Mouse (Mus musculus) adrenal gland (tissue): ENCODE data around the gene Tead2.
"Not testable (repeated sequence)": the region's sequence is repeated elsewhere in the genome, so short reads cannot be mapped to it uniquely, and the experiment has no call there.

ENCODE experiments used
- intact Hi-C: fragments of 180-260 bp; cut with DNase I; formaldehyde crosslinking; loops from one replicate; pipeline ENCODE4 v1.15.1; 2025
- microRNA-seq, 2 experiments: library from miRNA; unstranded; fragments of <30 nt; microRNA quantifications; one replicate each; pipeline ENCODE4; 2019

Tead2 gene

GRCm38 (mm10) chr7:45253806-45254205 lies 38.3 kb downstream of the Tead2 start:
- intact Hi-C loops: no loop called here

- intact Hi-C loops: not testable (repeated sequence)
Observed at GRCm38 (mm10) chr7:45255822-45256221, 40.3 kb downstream of the Tead2 start.

GRCm38 (mm10) chr7:45257063-45257840 lies 41.7 kb downstream of the Tead2 start:
- intact Hi-C loops: no loop called here

GRCm38 (mm10) chr7:45259281-45259680 lies 43.7 kb downstream of the Tead2 start:
- intact Hi-C loops: no loop called here

GRCm38 (mm10) chr7:45262266-45262665 lies 46.7 kb downstream of the Tead2 start:
- intact Hi-C loops: no loop called here

GRCm38 (mm10) chr7:45263006-45263607 lies 47.6 kb downstream of the Tead2 start:
- intact Hi-C loops: no loop called here

- intact Hi-C loops: no loop called here
Observed at GRCm38 (mm10) chr7:45264348-45264747, 48.8 kb downstream of the Tead2 start.

GRCm38 (mm10) chr7:45265518-45265917 lies 50.0 kb downstream of the Tead2 start:
- intact Hi-C loops: no loop called here

- intact Hi-C loops: no loop called here
Observed at GRCm38 (mm10) chr7:45272786-45273412, 57.3 kb downstream of the Tead2 start.

- intact Hi-C loops: no loop called here
Observed at GRCm38 (mm10) chr7:45273672-45274071, 58.1 kb downstream of the Tead2 start.

GRCm38 (mm10) chr7:45277136-45277760 lies 61.7 kb downstream of the Tead2 start, which contains the start of gene Slc6a21:
TSS of gene Slc6a21 (plus strand) at chr7:45277513.
- intact Hi-C loops: no loop called here

Small RNAs within 50 kb of the gene (microRNA-seq; reads per million reads assigned to microRNA genes)
- gene Mir7055: 0 reads per million in 2 experiments
